Comparison of ENCODE assay signal across 8 mouse cellular contexts in genomic region chr11:5259944-5260598, GRCm38 (mm10). TPM values are rescaled to one million over a fixed set of nuclear protein-coding genes. Genes with fewer than 3 reads are reported as not detected.
A peak's percentile ranks its signal among the peaks of the same experiment; 100 is the strongest.
DNase-seq lines count a peak whose midpoint lies in the region; ATAC-seq and TF ChIP-seq lines count a peak whose summit lies in the region.

No protein-coding gene starts in this region.

- peaks cover 17% of the 10 kb centered on the region for H3K4me1 ChIP-seq in kidney, postnatal 0 days (replicated peaks; ENCODE audit: insufficient read depth, low read length)
- peaks cover 14% of the 10 kb centered on the region for H3K4me1 ChIP-seq in embryonic fibroblast, embryonic 13.5 days (ENCODE audit: control insufficient read depth, insufficient read depth, low read length)
- H3K4me1 ChIP-seq in limb, embryonic 10.5 days, result peaks cover 44% of the 10 kb centered on the region
- H3K4me1 ChIP-seq in stomach, embryonic 14.5 days (ENCODE audit: control insufficient read depth, insufficient read depth, low read length), result peaks cover 17% of the 10 kb centered on the region

- peak overlapping the region; percentile 71 for H3K4me2 ChIP-seq in kidney, postnatal 0 days (ENCODE audit: low read length)
- peak overlapping the region; percentile 65 for H3K4me2 ChIP-seq in stomach, embryonic 14.5 days (replicated peaks; ENCODE audit: low read depth, low read length)

- no peaks in the 10 kb centered on the region for H3K36me3 ChIP-seq in kidney, postnatal 0 days (ENCODE audit: insufficient read depth, low read length)
- H3K36me3 ChIP-seq in limb, embryonic 10.5 days, result no peaks in the 10 kb centered on the region
- H3K36me3 ChIP-seq in stomach, embryonic 14.5 days (ENCODE audit: control insufficient read depth, insufficient read depth, low read length), result no peaks in the 10 kb centered on the region

- TF ChIP-seq CTCF in kidney, postnatal 0 days (IDR thresholded peaks at IDR 0.05; ENCODE audit: low read depth), result no peak
- TF ChIP-seq CTCF in embryonic fibroblast, embryonic 13.5 days (IDR thresholded peaks at IDR 0.05; ENCODE audit: borderline replicate concordance, insufficient read depth, low read length), result no peak

- H3K27ac ChIP-seq in kidney, postnatal 0 days, result 0 out of 2 replicates have a peak overlapping the region, but pooled peaks have one; percentile 76
- no peak overlapping the region for H3K27ac ChIP-seq in embryonic fibroblast, embryonic 13.5 days (ENCODE audit: insufficient read depth, low read length)
- no peak overlapping the region for H3K27ac ChIP-seq in limb, embryonic 10.5 days
- H3K27ac ChIP-seq in stomach, embryonic 14.5 days (ENCODE audit: low read length), result no peak overlapping the region

- WGBS in kidney, postnatal 0 days, result 14% methylated on average over 10 of the region's 10 CpGs
- WGBS in limb, embryonic 10.5 days, result 55% methylated on average over 10 of the region's 10 CpGs
- WGBS in stomach, embryonic 14.5 days, result 44% methylated on average over 10 of the region's 10 CpGs

- no peak for ATAC-seq in kidney, postnatal 0 days (replicated peaks; ENCODE audit: low FRiP score, low read depth)
- ATAC-seq in stomach, embryonic 14.5 days (ENCODE audit: insufficient number of reproducible peaks, insufficient read depth, low FRiP score, low read depth), result no peak

- H3K27me3 ChIP-seq in kidney, postnatal 0 days (ENCODE audit: insufficient read depth, low read length), result no peaks in the 10 kb centered on the region
- H3K27me3 ChIP-seq in limb, embryonic 10.5 days (ENCODE audit: low read depth, poor library complexity, severe bottlenecking), result peaks cover 13% of the 10 kb centered on the region
- H3K27me3 ChIP-seq in stomach, embryonic 14.5 days (ENCODE audit: control insufficient read depth, insufficient read depth, low read length), result no peaks in the 10 kb centered on the region

- 0 out of 2 replicates have a peak overlapping the region, but pooled peaks have one; percentile 31 for H3K9ac ChIP-seq in kidney, postnatal 0 days (ENCODE audit: low read depth, low read length)
- 0 out of 2 replicates have a peak overlapping the region, but pooled peaks have one; percentile 6 for H3K9ac ChIP-seq in stomach, embryonic 14.5 days (replicated peaks; ENCODE audit: low read depth, low read length)

- H3K9me3 ChIP-seq in kidney, postnatal 0 days (replicated peaks; ENCODE audit: low read length), result no peaks in the 10 kb centered on the region
- no peaks in the 10 kb centered on the region for H3K9me3 ChIP-seq in limb, embryonic 10.5 days (replicated peaks)
- no peaks in the 10 kb centered on the region for H3K9me3 ChIP-seq in stomach, embryonic 14.5 days (ENCODE audit: control insufficient read depth, low read depth, low read length)

- DNase-seq in kidney, postnatal 0 days (ENCODE audit: low spot score), result peak; percentile 56
- no peak for DNase-seq in kidney, adult 11 months
- no peak for DNase-seq in limb, embryonic 10.5 days (ENCODE audit: low spot score)
- DNase-seq in frontal cortex, postnatal 25 days (ENCODE audit: low spot score in 2 of 2), result no peak
- DNase-seq in spleen, postnatal 10 days (ENCODE audit: low spot score in 2 of 2), result no peak
- no peak for DNase-seq in adrenal gland, postnatal 10 days

- TF ChIP-seq POLR2A in embryonic fibroblast, embryonic 13.5 days (IDR thresholded peaks at IDR 0.05; ENCODE audit: low read depth, low read length), result no peak

- peak overlapping the region; percentile 68 for H3K4me3 ChIP-seq in kidney, postnatal 0 days (replicated peaks; ENCODE audit: low read depth, low read length)
- H3K4me3 ChIP-seq in embryonic fibroblast, embryonic 13.5 days (ENCODE audit: insufficient read depth, low read length), result peak overlapping the region; percentile 73
- H3K4me3 ChIP-seq in limb, embryonic 10.5 days, result peak overlapping the region; percentile 94
- peak overlapping the region; percentile 78 for H3K4me3 ChIP-seq in stomach, embryonic 14.5 days (ENCODE audit: low read depth, low read length)

RNA-seq across cellular contexts. Expression of gene Kremen1, which starts 1.3 kb away (rescaled TPM):
- 18.3 and 20.0 TPM in 2 replicates for polyA plus RNA-seq in kidney, postnatal 0 days (2015; fragmentation: Nextera tagmentation; extraction: Ambion mirVana)
- 28.3 and 33.8 TPM in 2 replicates for polyA plus RNA-seq in embryonic fibroblast, embryonic 13.5 days (2011; ENCODE audit: insufficient read length, low read depth, missing spikeins)
- polyA plus RNA-seq in limb, embryonic 10.5 days (2016; fragmentation: Nextera tagmentation; extraction: Ambion mirVana), result 16.8 and 17.8 TPM in 2 replicates
- 16.1 and 17.4 TPM in 2 replicates for polyA plus RNA-seq in stomach, embryonic 14.5 days (2014; fragmentation: Nextera tagmentation; extraction: Ambion mirVana)
- total RNA-seq in adrenal gland, postnatal 10 days (2021), result 10 to 100 TPM; 20.4 to 27.0 TPM
